Mouse (Mus musculus): ENCODE measurements at regions not wholly inside any gene's neighbourhood (a gene's known extent, or its start where the extent isn't known, plus 50 kb on each side); places are given as distances from the start of the nearest gene placed in this dataset.
"Not testable (repeated sequence)": the region's sequence is repeated elsewhere in the genome, so short reads cannot be mapped to it uniquely, and the experiment has no call there.

DNA sequence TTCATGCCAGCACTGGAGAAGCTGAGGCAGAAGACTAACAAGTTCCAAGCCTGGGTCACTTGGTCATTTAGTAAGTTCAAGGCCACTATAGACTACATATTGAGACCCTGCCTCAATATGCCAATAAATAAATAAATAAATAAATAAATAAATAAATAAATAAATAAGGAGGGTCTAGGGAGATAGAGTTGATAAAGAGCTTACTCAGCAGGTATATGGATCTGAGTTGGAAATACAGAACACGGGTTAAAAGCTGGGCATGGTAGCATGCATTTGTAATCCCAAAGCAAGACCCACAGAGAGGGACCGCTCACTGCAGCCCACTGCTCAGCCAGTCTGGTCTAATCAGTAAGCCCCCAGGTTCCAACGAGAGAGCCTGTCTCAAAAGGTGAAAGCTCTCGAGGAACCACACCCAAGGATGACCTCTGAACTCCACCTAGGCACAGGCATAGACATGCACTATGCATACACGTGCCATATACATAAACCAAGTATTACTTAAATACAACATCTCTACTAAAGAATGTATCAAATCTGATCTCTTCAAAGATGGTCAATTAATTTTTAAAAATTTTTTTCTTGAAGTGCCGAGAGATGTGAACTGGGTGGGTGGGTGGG, 115.4 kb downstream of the Ero1lb start:
- not testable (repeated sequence) for DNase-seq (ENCODE audit: low spot score); H3K4me1 ChIP-seq (replicated peaks; ENCODE audit: control insufficient read depth, insufficient read depth, low read length); H3K4me3 ChIP-seq (ENCODE audit: low read depth, low read length); H3K9ac ChIP-seq (ENCODE audit: low read depth, low read length); H3K36me3 ChIP-seq (ENCODE audit: control insufficient read depth, insufficient read depth, low read length); H3K27ac ChIP-seq (ENCODE audit: low read depth, low read length); H3K9me3 ChIP-seq (ENCODE audit: control insufficient read depth, low read length); H3K27me3 ChIP-seq (ENCODE audit: control insufficient read depth, insufficient read depth, low read length); H3K4me2 ChIP-seq (replicated peaks; ENCODE audit: low read depth, low read length)
- peak; percentile 66 for ATAC-seq (ENCODE audit: low FRiP score)
- 85% methylated on average over 4 of the region's 6 CpGs for WGBS

DNA sequence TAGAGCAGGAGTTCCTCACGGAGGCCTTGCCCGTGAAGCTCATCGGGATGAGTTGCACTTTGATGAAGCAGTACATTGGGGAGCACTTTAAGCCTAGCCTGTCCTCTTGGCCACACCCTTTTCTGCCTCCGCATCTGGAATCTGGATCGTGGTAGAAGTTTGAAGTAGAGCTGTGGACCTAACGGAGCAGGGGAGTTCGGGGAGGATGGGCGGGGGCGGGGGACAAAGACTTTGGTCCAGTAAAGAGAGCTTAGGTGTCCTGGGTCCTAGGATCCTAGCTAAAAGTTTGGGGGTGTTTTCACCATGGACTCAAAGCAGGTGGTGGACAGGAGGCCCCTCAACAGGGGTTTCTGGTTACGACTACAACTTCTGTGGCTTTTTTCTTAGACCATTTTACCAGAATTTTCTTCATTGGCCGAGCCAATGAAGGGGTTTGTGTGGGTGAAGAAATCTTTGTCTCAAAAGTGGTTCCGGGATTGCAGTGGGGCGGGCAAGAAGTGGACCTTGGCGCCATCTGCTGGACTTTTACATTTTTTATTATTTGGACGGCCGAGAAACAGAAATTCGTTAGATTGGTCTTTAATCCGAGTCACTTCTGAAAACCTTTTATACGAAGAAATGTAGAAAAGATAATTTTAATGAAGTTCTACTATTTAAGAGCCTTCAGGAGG, 114.7 kb downstream of the Ero1lb start:
- peak; percentile 80 for ATAC-seq (ENCODE audit: low FRiP score)
- not testable (repeated sequence) for H3K27me3 ChIP-seq (ENCODE audit: control insufficient read depth, insufficient read depth, low read length); H3K9ac ChIP-seq (ENCODE audit: low read depth, low read length); H3K36me3 ChIP-seq (ENCODE audit: control insufficient read depth, insufficient read depth, low read length); H3K4me3 ChIP-seq (ENCODE audit: low read depth, low read length); H3K4me1 ChIP-seq (replicated peaks; ENCODE audit: control insufficient read depth, insufficient read depth, low read length); H3K27ac ChIP-seq (ENCODE audit: low read depth, low read length); H3K9me3 ChIP-seq (ENCODE audit: control insufficient read depth, low read length)
- WGBS: 18% methylated on average over 19 of the region's 19 CpGs
- peak overlapping the region; percentile 19 for H3K4me2 ChIP-seq (replicated peaks; ENCODE audit: low read depth, low read length)
- peak; percentile 73 for DNase-seq (ENCODE audit: low spot score)

DNA sequence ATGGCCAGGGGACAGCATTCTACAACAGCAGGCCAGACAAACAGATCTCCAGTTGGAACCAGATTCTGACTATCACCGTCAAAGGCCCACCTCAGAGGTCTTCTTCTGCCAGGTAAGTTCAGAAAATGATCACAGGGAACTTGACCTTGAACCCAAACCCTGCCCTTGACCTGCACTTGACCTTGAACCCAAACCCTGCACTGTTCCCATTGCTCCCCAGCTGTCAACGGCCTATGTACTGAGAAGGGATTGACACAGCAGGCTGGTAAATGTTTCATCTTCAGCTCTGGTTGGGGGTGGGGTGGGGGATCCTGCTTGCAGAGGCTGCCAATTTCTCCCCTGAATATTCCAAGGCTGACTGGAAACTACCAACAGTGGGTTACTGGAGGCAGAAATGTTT, 111.7 kb downstream of the Ero1lb start:
- Histone ChIP-seq H3K4me3 (ENCODE audit: low read depth, low read length) (no peak overlapping the region), H3K27ac (ENCODE audit: low read depth, low read length) (no peak overlapping the region), H3K4me2 (replicated peaks; ENCODE audit: low read depth, low read length) (no peak overlapping the region), H3K4me1 (replicated peaks; ENCODE audit: control insufficient read depth, insufficient read depth, low read length) (no peaks in the 10 kb centered on the region), H3K36me3 (ENCODE audit: control insufficient read depth, insufficient read depth, low read length) (no peaks in the 10 kb centered on the region), H3K9ac (ENCODE audit: low read depth, low read length) (no peak overlapping the region), H3K27me3 (ENCODE audit: control insufficient read depth, insufficient read depth, low read length) (no peaks in the 10 kb centered on the region), H3K9me3 (ENCODE audit: control insufficient read depth, low read length) (no peaks in the 10 kb centered on the region)
- 79% methylated on average over 2 of the region's 2 CpGs for WGBS
- no peak for ATAC-seq (ENCODE audit: low FRiP score)
- DNase-seq (ENCODE audit: low spot score): no peak

DNA sequence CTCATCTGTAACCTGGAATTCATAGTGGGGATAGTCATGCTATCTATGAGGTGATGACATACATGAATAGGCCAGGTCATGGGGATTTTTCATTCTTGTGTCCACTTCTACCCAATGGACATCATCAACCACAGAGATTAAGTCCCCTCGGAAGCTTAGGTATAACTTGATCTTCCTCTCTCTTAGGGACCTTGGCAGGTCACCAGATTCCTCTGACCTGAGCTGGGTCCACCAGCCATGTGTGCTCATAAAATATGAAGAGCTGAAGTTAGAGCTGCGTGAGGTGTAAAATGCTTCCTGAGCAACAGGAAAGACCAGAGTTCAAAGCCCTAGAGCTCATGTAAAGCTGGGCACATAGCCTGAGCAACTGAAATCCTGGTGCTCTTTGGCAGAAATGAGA, 105.3 kb downstream of the Ero1lb start:
- not testable (repeated sequence) for H3K36me3 ChIP-seq (ENCODE audit: control insufficient read depth, insufficient read depth, low read length); H3K27ac ChIP-seq (ENCODE audit: low read depth, low read length); H3K9ac ChIP-seq (ENCODE audit: low read depth, low read length); H3K9me3 ChIP-seq (ENCODE audit: control insufficient read depth, low read length); ATAC-seq (ENCODE audit: low FRiP score); H3K27me3 ChIP-seq (ENCODE audit: control insufficient read depth, insufficient read depth, low read length); H3K4me2 ChIP-seq (replicated peaks; ENCODE audit: low read depth, low read length); DNase-seq (ENCODE audit: low spot score); H3K4me3 ChIP-seq (ENCODE audit: low read depth, low read length); H3K4me1 ChIP-seq (replicated peaks; ENCODE audit: control insufficient read depth, insufficient read depth, low read length)
- WGBS: 95% methylated on average over 2 of the region's 2 CpGs

DNA sequence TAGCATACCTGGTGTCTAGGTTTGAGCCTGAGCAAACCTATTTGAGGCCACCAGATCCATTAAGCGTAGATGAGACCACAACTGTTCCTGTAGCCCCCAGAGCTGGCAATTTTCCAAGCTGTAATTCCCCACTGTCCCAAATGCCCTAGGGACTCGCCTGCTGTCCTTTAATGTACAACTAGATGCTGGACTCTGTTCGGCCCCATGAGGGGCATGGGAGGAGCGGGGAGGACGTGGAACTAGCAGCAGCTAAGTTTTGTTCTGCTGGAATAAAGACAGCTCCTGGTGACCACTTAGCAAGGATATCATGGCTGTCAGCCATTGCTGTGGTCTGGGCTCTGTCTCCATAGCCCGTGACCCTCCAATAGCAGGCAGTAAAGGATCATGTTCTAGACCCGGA, 103.1 kb downstream of the Ero1lb start:
- no CpG with 5 or more reads among the region's 7 CpGs for WGBS
- DNase-seq (ENCODE audit: low spot score); H3K9ac ChIP-seq (ENCODE audit: low read depth, low read length); H3K36me3 ChIP-seq (ENCODE audit: control insufficient read depth, insufficient read depth, low read length); ATAC-seq (ENCODE audit: low FRiP score); H3K4me2 ChIP-seq (replicated peaks; ENCODE audit: low read depth, low read length); H3K9me3 ChIP-seq (ENCODE audit: control insufficient read depth, low read length); H3K4me3 ChIP-seq (ENCODE audit: low read depth, low read length); H3K27me3 ChIP-seq (ENCODE audit: control insufficient read depth, insufficient read depth, low read length); H3K27ac ChIP-seq (ENCODE audit: low read depth, low read length); H3K4me1 ChIP-seq (replicated peaks; ENCODE audit: control insufficient read depth, insufficient read depth, low read length): not testable (repeated sequence)

DNA sequence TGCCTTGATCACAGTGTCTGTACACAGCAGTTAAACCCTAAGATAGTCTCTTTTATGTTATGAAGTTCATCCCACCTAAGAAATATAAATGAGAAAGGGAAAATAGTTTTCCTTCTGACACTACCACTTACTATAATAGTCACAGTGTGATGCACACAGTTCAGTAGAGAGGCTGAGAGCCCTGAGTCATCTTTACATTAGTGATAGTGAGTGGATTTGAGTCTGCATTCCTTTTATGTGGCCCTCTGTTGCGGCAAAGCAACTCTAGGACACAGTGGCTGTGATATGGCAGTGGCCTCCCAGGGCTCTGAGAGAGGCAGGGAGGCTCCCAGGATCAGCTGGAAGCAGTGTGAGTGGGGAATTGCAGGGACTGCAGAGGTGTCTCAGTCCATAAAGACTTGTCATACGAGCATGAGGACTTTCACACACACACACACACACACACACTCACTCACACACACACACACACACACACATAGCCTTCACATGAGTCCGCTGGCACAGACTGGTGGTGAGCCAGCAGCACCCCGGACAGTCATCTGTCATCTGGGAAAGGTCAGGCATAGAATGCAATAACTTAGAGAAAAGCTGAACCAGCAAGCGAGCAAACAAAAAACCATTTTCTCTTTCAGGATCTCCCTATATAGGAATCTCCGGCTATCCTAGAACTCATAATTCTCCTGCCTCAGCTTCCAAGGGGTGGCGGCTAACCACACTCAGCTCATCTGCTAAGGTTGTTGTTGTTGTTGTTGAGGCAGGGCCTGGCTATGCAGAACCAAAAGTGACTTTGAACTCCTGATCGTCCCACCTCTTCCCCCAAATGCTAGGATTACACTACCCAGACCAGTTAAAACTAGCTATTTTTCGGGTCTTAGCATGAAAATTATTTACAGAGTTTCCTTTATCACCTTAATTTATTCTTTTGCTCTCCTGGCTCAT, 102.3 kb downstream of the Ero1lb start:
- not testable (repeated sequence) for H3K36me3 ChIP-seq (ENCODE audit: control insufficient read depth, insufficient read depth, low read length); H3K9ac ChIP-seq (ENCODE audit: low read depth, low read length); H3K27ac ChIP-seq (ENCODE audit: low read depth, low read length); H3K27me3 ChIP-seq (ENCODE audit: control insufficient read depth, insufficient read depth, low read length); H3K4me2 ChIP-seq (replicated peaks; ENCODE audit: low read depth, low read length); DNase-seq (ENCODE audit: low spot score); H3K9me3 ChIP-seq (ENCODE audit: control insufficient read depth, low read length); H3K4me1 ChIP-seq (replicated peaks; ENCODE audit: control insufficient read depth, insufficient read depth, low read length); ATAC-seq (ENCODE audit: low FRiP score); H3K4me3 ChIP-seq (ENCODE audit: low read depth, low read length)
- WGBS: 85% methylated on average over 9 of the region's 9 CpGs

DNA sequence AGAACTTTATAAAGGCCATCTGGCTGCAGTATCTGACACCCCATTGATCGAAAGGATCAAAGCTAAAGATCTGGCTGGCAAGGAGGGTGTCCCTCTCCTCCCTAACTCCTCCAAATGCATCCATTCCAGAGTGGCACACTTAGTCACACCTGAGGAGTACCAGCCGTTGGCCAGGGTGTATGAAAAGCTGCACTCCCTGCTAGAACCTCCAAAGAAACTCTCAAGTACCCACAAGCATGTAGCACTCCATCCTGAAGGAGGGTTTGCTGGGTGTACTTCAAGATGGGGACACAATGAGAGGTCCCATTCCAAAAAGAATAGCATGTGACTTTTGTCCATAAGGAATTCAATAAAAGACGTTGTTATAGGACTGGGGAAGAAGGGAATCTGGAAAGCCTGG, 100.4 kb downstream of the Ero1lb start:
- not testable (repeated sequence) for H3K36me3 ChIP-seq (ENCODE audit: control insufficient read depth, insufficient read depth, low read length); H3K27ac ChIP-seq (ENCODE audit: low read depth, low read length); ATAC-seq (ENCODE audit: low FRiP score); H3K9ac ChIP-seq (ENCODE audit: low read depth, low read length); H3K4me3 ChIP-seq (ENCODE audit: low read depth, low read length); H3K4me1 ChIP-seq (replicated peaks; ENCODE audit: control insufficient read depth, insufficient read depth, low read length); H3K4me2 ChIP-seq (replicated peaks; ENCODE audit: low read depth, low read length); H3K27me3 ChIP-seq (ENCODE audit: control insufficient read depth, insufficient read depth, low read length); H3K9me3 ChIP-seq (ENCODE audit: control insufficient read depth, low read length); DNase-seq (ENCODE audit: low spot score)
- WGBS: 84% methylated on average over 3 of the region's 3 CpGs
